Mouse (Mus musculus) lung, postnatal 0 days (tissue): ENCODE results near the gene Csk. TPM values are rescaled to one million over a fixed set of nuclear protein-coding genes. Genes with fewer than 3 reads are reported as not detected.

Experiments used
- ATAC-seq: fragments of 200-750 bp; cut with Nextera tagmentation; 2 replicates; pipeline ENCODE4 v1.8.0; 2017; ENCODE audit warnings: moderate library complexity
- DNase-seq: peaks from one replicate; pipeline ENCODE4 v3.0.0-alpha.2; 2016; ENCODE audit warnings: low spot score
- H3K27ac ChIP-seq: fragments of 300-500 bp; sonication (generic); 2 replicates; pipeline ENCODE4 v1.5.1; 2014; ENCODE audit warnings: antibody characterized with exemption, mild to moderate bottlenecking, low read length, mixed read lengths
- H3K27me3 ChIP-seq: fragments of 300-500 bp; sonication (generic); replicated peaks from 2 replicates; pipeline ENCODE4 v1.6.1; 2014; ENCODE audit warnings: low read length, mixed read lengths; ENCODE audit not compliant: insufficient read depth
- H3K36me3 ChIP-seq: fragments of 300-500 bp; sonication (generic); 2 replicates; pipeline ENCODE4 v1.6.1; 2014; ENCODE audit warnings: low read length, mixed read lengths; ENCODE audit not compliant: insufficient read depth
- H3K4me1 ChIP-seq: fragments of 300-500 bp; sonication (generic); 2 replicates; pipeline ENCODE4 v1.6.1; 2014; ENCODE audit warnings: antibody characterized with exemption, low read depth, low read length, mixed read lengths; ENCODE audit not compliant: insufficient read depth
- H3K4me2 ChIP-seq: fragments of 300-500 bp; sonication (generic); replicated peaks from 2 replicates; pipeline ENCODE4 v1.6.1; 2014; ENCODE audit warnings: low read depth, mild to moderate bottlenecking, low read length, moderate library complexity, mixed read lengths
- H3K4me3 ChIP-seq: fragments of 300-500 bp; sonication (generic); 2 replicates; pipeline ENCODE4 v1.5.1; 2014; ENCODE audit warnings: low read depth, low read length
- H3K9ac ChIP-seq: fragments of 300-500 bp; sonication (generic); replicated peaks from 2 replicates; pipeline ENCODE4 v1.6.1; 2014; ENCODE audit warnings: low read depth, mild to moderate bottlenecking
- H3K9me3 ChIP-seq: fragments of 300-500 bp; sonication (generic); 2 replicates; pipeline ENCODE4 v1.6.1; 2016; ENCODE audit warnings: low read length, mixed read lengths
- CTCF ChIP-seq: IDR thresholded peaks from 2 replicates; pipeline ENCODE4 v1.5.1; 2016; ENCODE audit warnings: antibody characterized with exemption, mild to moderate bottlenecking
- EP300 ChIP-seq: IDR thresholded peaks from 2 replicates; pipeline ENCODE4 v1.6.1; 2016; ENCODE audit warnings: antibody characterized with exemption, mild to moderate bottlenecking, control low read depth
- WGBS: fragments of 180-500 bp; shearing (Covaris S2); extraction: QIAGEN DNeasy Blood & Tissue Kit; methylation state at CpG from one replicate; pipeline ENCODE4 v1.1.7; 2014; 5-methylcytosine and 5-hydroxymethylcytosine counted together
- polyA plus RNA-seq: library from polyadenylated mRNA; unstranded; fragments of >200 nt; fragmentation: Nextera tagmentation; extraction: Ambion mirVana; gene quantifications from 2 replicates; pipeline ENCODE4 v1.2.1, GENCODE M21; 2015

Csk gene
- polyA plus RNA-seq, 1 experiment from 2014 or later = 25.6 TPM

DNA sequence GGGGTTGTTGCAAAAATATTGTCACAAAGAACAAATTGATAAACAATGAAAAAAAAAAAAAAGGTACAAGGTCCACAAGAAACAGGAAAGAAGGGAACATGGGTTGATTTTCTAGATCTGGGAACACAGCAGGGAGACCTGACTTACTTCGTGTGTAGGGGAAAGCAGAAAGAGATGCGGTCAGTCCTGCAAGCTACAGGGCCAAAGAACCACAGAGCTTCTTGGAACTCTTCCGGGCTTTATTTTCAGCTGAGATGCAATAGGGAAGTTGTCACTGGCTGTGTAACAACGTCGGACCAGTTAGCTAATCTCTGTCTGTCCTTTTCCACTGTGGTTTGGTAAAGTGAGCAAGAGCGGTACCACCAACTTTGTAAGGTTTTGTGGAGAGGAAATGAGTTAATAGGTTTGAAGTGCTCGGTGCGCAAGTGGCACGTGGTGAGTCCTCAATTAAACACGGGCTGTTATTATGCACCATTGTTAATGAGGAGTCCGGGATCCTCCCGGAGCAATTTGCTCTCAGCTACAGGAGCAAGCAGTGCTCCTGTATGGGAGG lies 6.8 kb downstream of the Csk start:
- peak; percentile 60 for DNase-seq
- H3K36me3 ChIP-seq = no peaks in the 10 kb centered on the region
- peaks cover 18% of the 10 kb centered on the region for H3K4me1 ChIP-seq
- H3K9ac ChIP-seq = no peak overlapping the region
- H3K27ac ChIP-seq = no peak overlapping the region
- WGBS = 67% methylated on average over 12 of the region's 12 CpGs
- no peak overlapping the region for H3K4me3 ChIP-seq
- TF ChIP-seq EP300 (no peak), CTCF (no peak)
- H3K4me2 ChIP-seq = no peak overlapping the region
- H3K9me3 ChIP-seq = no peaks in the 10 kb centered on the region
- H3K27me3 ChIP-seq = no peaks in the 10 kb centered on the region
- no peak for ATAC-seq

DNA sequence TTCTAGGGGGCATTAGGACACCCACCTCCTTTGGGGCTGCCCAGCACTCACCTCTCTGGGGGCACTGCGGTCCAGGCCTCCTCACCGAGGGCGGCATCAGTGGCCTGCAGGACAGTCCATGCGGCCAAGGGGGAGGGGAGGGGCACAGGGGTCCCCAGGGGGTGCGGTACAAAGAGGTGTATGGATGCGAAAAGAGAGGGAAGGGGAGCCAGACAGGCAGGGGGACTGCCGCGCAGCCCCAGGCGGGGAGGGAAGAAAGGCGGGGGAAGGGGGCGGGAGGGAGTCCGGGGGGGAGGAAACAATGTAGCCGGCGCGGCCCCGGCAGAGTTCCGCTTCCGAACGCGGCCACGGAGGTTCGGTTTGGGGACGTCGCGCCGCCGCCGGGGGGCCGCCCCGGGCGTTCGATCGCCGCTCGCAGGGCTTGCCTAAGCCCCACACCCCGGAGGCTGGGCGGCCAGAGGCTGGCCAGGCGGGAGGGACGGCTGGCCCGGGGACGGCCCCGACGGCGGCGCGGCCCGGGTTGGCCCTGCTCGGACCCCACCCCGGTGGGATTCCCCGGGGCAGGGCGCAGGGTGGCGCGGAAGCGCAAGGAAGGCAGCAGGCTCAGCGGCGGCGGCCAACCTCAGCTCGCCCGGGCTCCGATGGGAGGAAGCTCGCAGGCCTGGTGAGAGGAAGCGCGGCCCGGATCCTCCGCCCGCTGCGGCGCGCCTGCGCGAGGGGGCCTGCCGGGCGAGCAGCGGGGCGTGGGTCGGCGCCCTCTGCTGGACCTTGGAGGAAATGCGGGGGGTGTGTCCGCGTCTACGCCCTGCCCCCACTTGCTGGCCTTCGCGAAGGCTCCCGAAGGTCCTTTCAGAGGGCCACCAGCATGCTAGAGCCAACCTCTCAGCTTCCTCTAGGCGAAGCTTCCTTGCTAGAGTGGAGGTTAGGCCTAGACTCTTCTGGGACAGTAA lies 8.2 kb downstream of the Csk start:
- Histone ChIP-seq H3K4me1 (peaks cover 28% of the 10 kb centered on the region), H3K27me3 (no peaks in the 10 kb centered on the region), H3K36me3 (no peaks in the 10 kb centered on the region), H3K4me2 (peak overlapping the region; percentile 94), H3K4me3 (peak overlapping the region; percentile 93), H3K9me3 (no peaks in the 10 kb centered on the region), H3K9ac (peak overlapping the region; percentile 94), H3K27ac (peak overlapping the region; percentile 96)
- DNase-seq (peak; percentile 96), ATAC-seq (peak; percentile 92)
- 0% methylated on average over 37 of the region's 85 CpGs for WGBS
- TF ChIP-seq EP300 = no peak
- peak; percentile 89 for TF ChIP-seq CTCF

DNA sequence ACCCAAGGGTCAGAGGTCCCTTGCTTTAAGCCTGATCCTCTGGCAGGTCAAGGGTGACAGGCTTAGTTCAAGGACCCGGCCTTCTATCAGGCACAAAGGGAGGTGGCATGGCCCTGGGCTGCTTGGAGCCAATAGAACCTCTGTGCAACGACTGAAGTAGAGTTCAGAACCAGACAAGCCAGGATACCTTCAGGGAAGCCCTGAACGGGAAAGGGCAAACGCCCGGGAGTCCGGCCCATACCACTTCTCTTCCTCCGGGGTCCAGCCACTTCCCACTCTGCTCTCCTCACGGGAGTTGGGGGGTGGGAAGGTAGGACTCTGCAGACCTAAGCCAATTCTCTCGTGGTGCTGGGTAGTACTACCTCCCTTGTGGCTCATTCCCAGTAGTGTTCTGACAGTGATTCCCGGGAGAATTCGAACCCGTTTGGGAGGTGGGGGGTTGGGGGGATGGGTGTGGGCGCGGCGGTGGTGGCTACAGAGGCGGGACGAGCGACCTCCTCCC lies 8.9 kb downstream of the Csk start:
- DNase-seq (no peak), ATAC-seq (no peak)
- no peaks in the 10 kb centered on the region for H3K27me3 ChIP-seq
- no peaks in the 10 kb centered on the region for H3K9me3 ChIP-seq
- H3K27ac ChIP-seq = peak overlapping the region; percentile 96
- H3K36me3 ChIP-seq = no peaks in the 10 kb centered on the region
- peak overlapping the region; percentile 94 for H3K9ac ChIP-seq
- WGBS = 0% methylated on average over 16 of the region's 18 CpGs
- no peak for TF ChIP-seq CTCF
- TF ChIP-seq EP300 = no peak
- peak overlapping the region; percentile 94 for H3K4me2 ChIP-seq
- peaks cover 34% of the 10 kb centered on the region for H3K4me1 ChIP-seq
- H3K4me3 ChIP-seq = peak overlapping the region; percentile 93

DNA sequence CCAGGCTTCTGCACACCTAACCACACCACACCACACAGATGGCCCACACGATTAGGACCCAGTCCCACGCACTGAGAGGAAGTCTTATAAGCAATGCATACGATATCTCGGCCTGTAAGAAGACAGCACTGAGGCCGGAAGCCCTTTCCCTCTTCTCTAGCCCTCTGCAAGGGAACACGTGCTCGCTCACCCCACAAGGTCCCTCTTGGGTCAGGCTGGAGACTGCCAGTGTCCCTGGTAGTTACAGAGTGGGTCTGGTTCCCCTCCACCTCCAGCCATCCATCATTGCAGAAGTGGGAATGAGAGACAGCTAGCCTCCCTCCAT lies 9.6 kb downstream of the Csk start:
- Histone ChIP-seq H3K4me1 (peaks cover 41% of the 10 kb centered on the region), H3K4me2 (peak overlapping the region; percentile 94), H3K27me3 (no peaks in the 10 kb centered on the region), H3K27ac (peak overlapping the region; percentile 43; the same call in 1 of the 2 replicates), H3K4me3 (peak overlapping the region; percentile 93), H3K9me3 (no peaks in the 10 kb centered on the region), H3K9ac (peak overlapping the region; percentile 19; the same call in 1 of the 2 replicates), H3K36me3 (no peaks in the 10 kb centered on the region)
- ATAC-seq = no peak
- DNase-seq = no peak
- TF ChIP-seq CTCF (no peak), EP300 (no peak)
- 23% methylated on average over 7 of the region's 7 CpGs for WGBS

DNA sequence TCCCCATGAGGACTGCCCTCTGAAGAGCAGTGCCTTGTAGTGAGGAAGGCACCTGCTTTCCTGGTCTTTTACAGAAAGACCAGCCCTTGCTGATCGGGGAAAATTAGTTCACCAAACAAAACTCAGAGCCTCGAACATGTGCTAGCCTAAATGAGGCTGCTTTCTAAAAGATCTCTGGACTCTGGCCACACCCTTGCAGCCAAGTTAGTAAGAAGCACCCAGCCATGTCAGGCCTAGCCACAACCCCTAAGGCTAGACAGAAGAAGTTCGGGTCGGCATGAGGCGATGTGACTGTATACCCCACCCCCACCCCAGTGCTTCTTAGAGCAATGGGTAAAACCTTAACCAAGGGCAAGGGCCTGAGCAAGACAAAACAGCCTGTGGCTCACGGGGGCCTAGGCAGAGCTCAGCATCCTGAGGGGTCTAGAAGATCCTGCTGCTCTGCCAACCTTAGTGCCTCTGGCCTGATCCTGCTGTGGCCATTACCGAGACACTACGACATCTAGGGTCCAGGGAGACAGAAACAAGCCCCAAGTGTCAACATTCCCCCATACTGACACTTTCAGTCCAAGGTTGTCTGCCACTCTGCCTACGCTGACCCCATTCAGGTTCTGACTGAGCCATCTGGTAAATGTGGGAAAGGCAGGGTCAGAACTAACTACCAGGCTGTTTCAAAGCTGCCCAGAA lies 10.1 kb downstream of the Csk start:
- Histone ChIP-seq H3K27ac (peak overlapping the region; percentile 43; the same call in 1 of the 2 replicates), H3K4me3 (peak overlapping the region; percentile 93), H3K4me1 (peaks cover 46% of the 10 kb centered on the region), H3K27me3 (no peaks in the 10 kb centered on the region), H3K4me2 (peak overlapping the region; percentile 94), H3K9me3 (no peaks in the 10 kb centered on the region), H3K9ac (peak overlapping the region; percentile 19; the same call in 1 of the 2 replicates), H3K36me3 (no peaks in the 10 kb centered on the region)
- 66% methylated on average over 9 of the region's 9 CpGs for WGBS
- no peak for DNase-seq
- no peak for ATAC-seq
- no peak for TF ChIP-seq CTCF
- TF ChIP-seq EP300 = no peak
